Mouse (Mus musculus) MEL (cell line): ENCODE data around the gene Dennd4a. TPM values are rescaled to one million over a fixed set of nuclear protein-coding genes. Genes with fewer than 3 reads are reported as not detected.

Experiments
- DNase-seq: peaks from one replicate; pipeline ENCODE4 v3.0.0; 2011; ENCODE audit warnings: low read depth, low spot score
- H3K27ac ChIP-seq: 2 replicates; pipeline ENCODE4 v1.5.1; 2012; ENCODE audit warnings: low read depth, mild to moderate bottlenecking, control low read depth, low read length, moderate library complexity; ENCODE audit not compliant: control insufficient read depth
- H3K27me3 ChIP-seq, 2 experiments: fragments of 150-350 bp in 1 of 2; sonication (generic) in 1 of 2; 2 replicates each; pipeline ENCODE4 v1.6.1; 2012; ENCODE audit warnings: low read length in 2 of 2, mild to moderate bottlenecking in 2 of 2, improper control_type of control experiment in 1 of 2, moderate library complexity in 1 of 2; ENCODE audit not compliant: insufficient read depth in 2 of 2, control insufficient read depth in 1 of 2
- H3K36me3 ChIP-seq, 2 experiments: 2 replicates each; pipeline ENCODE4 v1.6.1; 2012 to 2014; ENCODE audit warnings: low read length in 2 of 2, improper control_type of control experiment in 1 of 2, inconsistent platforms in 1 of 2, mild to moderate bottlenecking in 1 of 2; ENCODE audit not compliant: insufficient read depth in 2 of 2, control insufficient read depth in 1 of 2
- H3K4me1 ChIP-seq, 2 experiments: fragments of 150-350 bp in 1 of 2; sonication (generic) in 1 of 2; 2 replicates each; pipeline ENCODE4 v1.6.1; 2012; ENCODE audit warnings: low read length in 2 of 2, improper control_type of control experiment in 1 of 2, mild to moderate bottlenecking in 1 of 2; ENCODE audit not compliant: insufficient read depth in 2 of 2, control insufficient read depth in 1 of 2
- H3K4me3 ChIP-seq, 2 experiments: fragments of 150-350 bp in 1 of 2; sonication (generic) in 1 of 2; 2 replicates each; pipeline ENCODE4 v1.5.1; 2012; ENCODE audit warnings: low read depth in 2 of 2, low read length in 2 of 2, mild to moderate bottlenecking in 2 of 2, moderate library complexity in 2 of 2, control low read depth in 1 of 2, improper control_type of control experiment in 1 of 2; ENCODE audit not compliant: control insufficient read depth in 1 of 2, insufficient read depth in 1 of 2
- H3K79me2 ChIP-seq: 2 replicates; pipeline ENCODE4 v1.6.1; 2012; ENCODE audit warnings: mild to moderate bottlenecking, low read length, moderate library complexity; ENCODE audit not compliant: control insufficient read depth, poor library complexity, insufficient read depth
- H3K9ac ChIP-seq: 2 replicates; pipeline ENCODE4 v1.6.1; 2012; ENCODE audit warnings: low read depth, mild to moderate bottlenecking, control low read depth, low read length, moderate library complexity; ENCODE audit not compliant: control insufficient read depth, poor library complexity, severe bottlenecking
- H3K9me3 ChIP-seq: fragments of 150-350 bp; sonication (generic); replicated peaks from 2 replicates; pipeline ENCODE4 v1.6.1; 2012; ENCODE audit warnings: mild to moderate bottlenecking, low read length, improper control_type of control experiment, moderate library complexity; ENCODE audit not compliant: insufficient read depth
- CTCF ChIP-seq, 3 experiments: IDR thresholded peaks in 2 of 3; conservative IDR thresholded peaks in 1 of 3; 2 replicates each; pipeline ENCODE4 v1.5.1; 2011 to 2012; ENCODE audit warnings: low read length in 3 of 3, low read depth in 2 of 3, mild to moderate bottlenecking in 2 of 3, improper control_type of control experiment in 1 of 3, inconsistent platforms in 1 of 3, mixed read lengths in 1 of 3, moderate library complexity in 1 of 3; ENCODE audit not compliant: control insufficient read depth in 1 of 3, insufficient read depth in 1 of 3, poor library complexity in 1 of 3, severe bottlenecking in 1 of 3
- EP300 ChIP-seq, 2 experiments: IDR thresholded peaks; 2 replicates each; pipeline ENCODE4 v1.6.1; 2011; ENCODE audit warnings: improper control_type of control experiment in 2 of 2, low read length in 2 of 2, low read depth in 1 of 2, mild to moderate bottlenecking in 1 of 2
- ETS1 ChIP-seq: IDR thresholded peaks from 2 replicates; pipeline ENCODE4 v1.6.1; 2012; ENCODE audit warnings: low read depth, mild to moderate bottlenecking, inconsistent platforms, low read length, improper control_type of control experiment, moderate library complexity
- GATA1 ChIP-seq: IDR thresholded peaks from 2 replicates; pipeline ENCODE4 v1.6.1; 2011; ENCODE audit warnings: low read depth, low read length, improper control_type of control experiment
- HCFC1 ChIP-seq: IDR thresholded peaks from 2 replicates; pipeline ENCODE4 v1.6.1; 2012; ENCODE audit warnings: low read depth, mild to moderate bottlenecking, inconsistent platforms, low read length, improper control_type of control experiment, moderate library complexity
- MAFK ChIP-seq: IDR thresholded peaks from 2 replicates; pipeline ENCODE4 v1.6.1; 2011; ENCODE audit warnings: low read depth, mild to moderate bottlenecking, low read length, improper control_type of control experiment, borderline replicate concordance
- MAX ChIP-seq: IDR thresholded peaks from 2 replicates; pipeline ENCODE4 v1.6.1; 2011; ENCODE audit warnings: low read length, improper control_type of control experiment
- POLR2AphosphoS2 ChIP-seq: IDR thresholded peaks from 2 replicates; pipeline ENCODE4 v1.6.1; 2011; ENCODE audit warnings: low read length, improper control_type of control experiment
- RAD21 ChIP-seq: IDR thresholded peaks from 2 replicates; pipeline ENCODE4 v1.6.1; 2011; ENCODE audit warnings: mild to moderate bottlenecking, low read depth, low read length, improper control_type of control experiment
- RCOR1 ChIP-seq: IDR thresholded peaks from 2 replicates; pipeline ENCODE4 v1.6.1; 2012; ENCODE audit warnings: low read depth, mild to moderate bottlenecking, inconsistent platforms, low read length, improper control_type of control experiment
- SMC3 ChIP-seq: IDR thresholded peaks from 2 replicates; pipeline ENCODE4 v1.6.1; 2011; ENCODE audit warnings: low read depth, low read length, improper control_type of control experiment
- USF1 ChIP-seq: IDR thresholded peaks from 2 replicates; pipeline ENCODE4 v1.6.1; 2014; ENCODE audit warnings: low read depth, mild to moderate bottlenecking, inconsistent platforms, low read length, improper control_type of control experiment, moderate library complexity
- USF2 ChIP-seq, 2 experiments: IDR thresholded peaks; 2 replicates each; pipeline ENCODE4 v1.6.1; 2011 to 2012; ENCODE audit warnings: improper control_type of control experiment in 2 of 2, low read length in 2 of 2, borderline replicate concordance in 1 of 2, inconsistent platforms in 1 of 2, low read depth in 1 of 2, mild to moderate bottlenecking in 1 of 2; ENCODE audit not compliant: insufficient read depth in 1 of 2
- ZC3H11A ChIP-seq: IDR thresholded peaks from 2 replicates; pipeline ENCODE4 v1.6.1; 2012; ENCODE audit warnings: low read depth, mild to moderate bottlenecking, inconsistent platforms, low read length, improper control_type of control experiment
- ZNF384 ChIP-seq: IDR thresholded peaks from 2 replicates; pipeline ENCODE4 v1.6.1; 2012; ENCODE audit warnings: low read depth, mild to moderate bottlenecking, inconsistent platforms, low read length, improper control_type of control experiment
- polyA plus RNA-seq, 2 experiments: library from polyadenylated mRNA; stranded (reverse) in 1 of 2; unstranded in 1 of 2; fragments of >175 nt in 1 of 2; fragments of >200 nt in 1 of 2; gene quantifications; 2 replicates each; pipeline versions ENCODE4 v1.2.1 to v1.2.4; 2012; ENCODE audit warnings: low replicate concordance in 2 of 2, low read depth in 1 of 2; ENCODE audit not compliant: insufficient read length in 2 of 2, insufficient read depth in 1 of 2, missing spikeins in 1 of 2
- total RNA-seq: library from RNA; depleted of rRNA; stranded (reverse); fragments of 300-350 nt; gene quantifications from 2 replicates; pipeline ENCODE4 v1.2.3, GENCODE M21; 2012

The Dennd4a gene
- total and polyA plus RNA-seq, 3 experiments: 7.7 to 74.8 (median 24.9) TPM

- H3K4me3 ChIP-seq: no peak overlapping the region
- peaks cover 5 to 8% of the 10 kb centered on the region in 2 experiments for H3K36me3 ChIP-seq
- peaks cover 2 to 6% of the 10 kb centered on the region in 2 experiments; a peak in 3 of 4 replicates for H3K4me1 ChIP-seq
- no peak overlapping the region for H3K9ac ChIP-seq
- DNase-seq: peak; percentile 86
- H3K27ac ChIP-seq: no peak overlapping the region
- no peaks in the 10 kb centered on the region for H3K27me3 ChIP-seq
- H3K9me3 ChIP-seq: no peaks in the 10 kb centered on the region
- TF ChIP-seq USF2 (IDR thresholded peaks at IDR 0.05; ENCODE audit: borderline replicate concordance in 1 of 2, insufficient read depth in 1 of 2, low read depth in 1 of 2, low read length in 2 of 2) (no peak), CTCF (IDR thresholded peaks at IDR 0.05 in 2 of 3, conservative IDR thresholded peaks at IDR 0.05 in 1 of 3; ENCODE audit: control insufficient read depth in 1 of 3, insufficient read depth in 1 of 3, low read depth in 2 of 3, low read length in 3 of 3, poor library complexity in 1 of 3, severe bottlenecking in 1 of 3) (peak; percentile 81 to 88 (median 85)), ZC3H11A (peak; percentile 85), RAD21 (peak; percentile 83), ZNF384 (peak; percentile 35; the same call in 1 of the 2 replicates), ETS1 (no peak), SMC3 (peak; percentile 95), GATA1 (no peak; the same call in 1 of the 2 replicates), HCFC1 (no peak)
- H3K79me2 ChIP-seq: no peaks in the 10 kb centered on the region
Measured at GRCm38 (mm10) chr9:64903386-64903785, 92.2 kb downstream of the Dennd4a start.

DNA sequence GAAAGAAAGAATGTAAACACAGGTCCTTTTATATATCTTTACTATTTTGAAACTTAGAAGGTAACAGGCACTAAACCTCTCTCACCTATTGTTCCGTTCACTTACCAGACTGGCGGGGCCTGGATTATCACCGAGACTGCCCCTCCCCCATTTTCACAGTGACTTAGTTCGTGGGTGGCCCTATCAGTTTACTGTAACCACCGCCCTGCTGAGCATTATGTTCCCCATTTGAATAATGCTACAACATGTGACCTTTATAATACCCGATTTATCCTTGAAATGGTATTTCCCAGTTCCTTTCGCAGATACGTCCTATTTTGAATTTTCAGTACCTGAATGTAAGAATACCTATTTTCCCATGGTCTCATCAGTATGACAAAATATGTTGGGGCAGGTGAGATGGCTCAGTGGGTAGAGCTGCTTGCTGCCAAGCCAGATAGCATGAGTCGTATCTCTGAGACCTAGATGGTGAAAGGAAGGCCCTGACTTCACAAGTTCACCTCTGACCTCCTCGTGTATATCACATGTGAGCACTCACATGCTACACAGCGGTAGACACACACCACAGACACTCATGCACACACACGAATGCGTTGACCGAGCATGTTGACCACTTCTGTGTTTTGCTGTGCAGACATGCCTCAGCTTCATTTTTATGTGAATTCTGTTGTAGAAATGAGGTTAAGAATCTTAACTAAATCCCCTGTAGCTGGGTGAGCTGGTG, 93.9 kb downstream of the Dennd4a start:
- TF ChIP-seq USF2 (IDR thresholded peaks at IDR 0.05; ENCODE audit: borderline replicate concordance in 1 of 2, insufficient read depth in 1 of 2, low read depth in 1 of 2, low read length in 2 of 2) (0 out of 4 replicates have a peak, but pooled peaks of 1 of the 2 experiments have one; percentile 10), RCOR1 (no peak; the same call in 1 of the 2 replicates), MAX (peak; percentile 25; the same call in 1 of the 2 replicates), POLR2AphosphoS2 (no peak), EP300 (IDR thresholded peaks at IDR 0.05; ENCODE audit: low read depth in 1 of 2, low read length in 2 of 2) (peak in 1 of 2 experiments; percentile 34; a peak in 1 of 4 replicates), USF1 (peak; percentile 71), ZC3H11A (no peak), ETS1 (peak; percentile 18; the same call in 1 of the 2 replicates), MAFK (no peak)
- H3K36me3 ChIP-seq: peaks cover 5 to 6% of the 10 kb centered on the region in 2 experiments

More for the DNA sequence above, 93.9 kb downstream of the Dennd4a start:
- Histone ChIP-seq H3K9ac (no peak overlapping the region), H3K4me1 (peaks cover 2 to 6% of the 10 kb centered on the region in 2 experiments; a peak in 3 of 4 replicates), H3K4me3 (no peak overlapping the region), H3K9me3 (no peaks in the 10 kb centered on the region), H3K79me2 (no peaks in the 10 kb centered on the region), H3K27ac (no peak overlapping the region), H3K27me3 (no peaks in the 10 kb centered on the region)
- DNase-seq: peak; percentile 65
